Mouse (Mus musculus) megakaryocyte progenitor cell, adult 5-6 weeks (primary cell): ENCODE results near the gene Lrp4. TPM values are rescaled to one million over a fixed set of nuclear protein-coding genes. Genes with fewer than 3 reads are reported as not detected.

Experiments
- ATAC-seq: replicated peaks from 2 replicates; pipeline ENCODE4 v1.8.0; 2016; ENCODE audit warnings: mild to moderate bottlenecking, moderate TSS enrichment, inconsistent platforms; ENCODE audit not compliant: poor library complexity
- total RNA-seq, 2 experiments: library from RNA; stranded (forward) in 1 of 2; stranded (reverse) in 1 of 2; fragments of 157-497, 149-512 nt in 1 of 2; fragments of 200-1000 nt in 1 of 2; gene quantifications; 2 replicates each; pipeline versions ENCODE4 v1.2.3 to v1.2.4; 2015 to 2017

Gene Lrp4
- total RNA-seq (2015) (1.9 TPM in 2 replicates), total RNA-seq (2017) (2.7 and 3.8 TPM in 2 replicates)

DNA sequence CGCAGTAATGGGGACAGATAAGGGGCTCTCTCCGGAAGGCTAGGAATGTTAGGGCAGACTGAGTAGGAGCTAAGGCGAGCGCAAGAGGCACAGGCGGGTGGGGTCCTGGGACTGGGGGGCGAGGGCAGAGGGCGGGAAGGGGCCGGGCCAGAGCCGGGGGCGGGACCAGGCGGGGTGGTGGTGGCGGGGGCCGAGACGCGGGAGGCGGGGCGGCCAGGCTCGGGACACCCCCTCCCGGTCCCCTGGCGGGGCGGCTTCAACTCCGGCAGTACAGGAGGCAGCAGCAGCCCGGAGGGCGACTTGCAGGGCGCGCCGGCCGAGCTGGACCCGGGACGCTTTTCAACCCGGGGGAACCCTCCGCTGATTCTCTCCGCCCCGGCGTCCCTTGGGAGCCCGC is at the start of gene Lrp4:
TSS of gene Lrp4 (plus strand) at position 253 of the 397 bp plus-strand sequence.
- ATAC-seq, result no peak

DNA sequence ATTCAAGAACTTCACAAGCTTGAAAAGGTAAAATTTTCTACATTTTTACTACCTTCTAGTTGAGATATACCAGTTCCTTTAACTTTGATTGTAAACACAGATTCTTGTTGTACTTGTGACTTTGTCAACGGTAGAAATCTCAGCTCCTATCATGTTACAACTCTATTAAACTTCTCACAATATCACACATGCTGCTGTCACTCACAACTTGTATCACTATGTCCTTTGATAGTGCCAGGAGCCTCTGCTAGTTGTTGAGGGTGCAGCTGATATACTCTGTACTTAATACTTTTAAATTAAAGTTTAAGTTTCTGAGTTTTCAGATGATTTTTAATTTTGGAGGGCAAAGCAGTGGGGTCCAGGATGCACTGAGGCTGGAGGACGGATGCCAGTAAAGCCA is 49.3 kb upstream of the Lrp4 start:
- no peak for ATAC-seq

DNA sequence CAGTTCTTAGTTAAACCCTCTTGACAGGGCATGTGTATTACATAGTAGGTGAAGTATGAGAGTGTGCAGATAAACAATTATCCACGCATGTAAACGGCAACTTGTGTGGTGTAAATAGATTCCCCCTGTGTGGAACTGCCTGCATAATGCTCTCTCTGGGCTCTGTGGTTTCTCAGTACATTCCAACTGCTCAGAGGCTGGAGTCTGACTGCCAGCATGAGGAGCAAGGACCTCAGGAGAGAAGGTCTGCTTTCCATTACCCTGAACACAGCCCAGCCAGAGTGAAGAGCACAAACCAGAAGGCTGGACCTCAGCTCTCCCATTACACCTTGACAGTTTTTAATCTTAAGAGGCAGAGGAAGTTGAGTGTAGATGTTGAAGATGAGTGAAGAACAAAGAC is 45.8 kb upstream of the Lrp4 start:
- ATAC-seq, result no peak

DNA sequence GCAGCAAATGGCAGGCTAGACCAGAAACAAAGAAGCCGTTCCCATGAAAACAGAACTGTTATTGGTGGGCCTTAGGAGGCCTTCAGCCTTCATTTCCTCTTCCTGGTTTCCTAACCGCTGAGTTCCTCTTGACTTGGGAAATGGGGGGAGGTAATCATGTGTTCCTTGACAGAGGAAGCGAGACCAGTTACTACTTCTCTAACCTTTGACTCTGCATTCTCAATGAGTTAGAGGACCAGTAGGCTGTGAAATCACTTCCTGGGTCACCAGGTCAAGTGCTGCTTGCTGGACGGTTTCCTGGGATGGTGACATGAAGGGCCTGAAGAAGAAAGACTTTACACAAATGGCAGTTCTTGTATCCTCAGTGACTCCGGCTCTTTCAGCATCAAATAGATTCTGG is 45.0 kb upstream of the Lrp4 start:
- peak; percentile 96 for ATAC-seq

DNA sequence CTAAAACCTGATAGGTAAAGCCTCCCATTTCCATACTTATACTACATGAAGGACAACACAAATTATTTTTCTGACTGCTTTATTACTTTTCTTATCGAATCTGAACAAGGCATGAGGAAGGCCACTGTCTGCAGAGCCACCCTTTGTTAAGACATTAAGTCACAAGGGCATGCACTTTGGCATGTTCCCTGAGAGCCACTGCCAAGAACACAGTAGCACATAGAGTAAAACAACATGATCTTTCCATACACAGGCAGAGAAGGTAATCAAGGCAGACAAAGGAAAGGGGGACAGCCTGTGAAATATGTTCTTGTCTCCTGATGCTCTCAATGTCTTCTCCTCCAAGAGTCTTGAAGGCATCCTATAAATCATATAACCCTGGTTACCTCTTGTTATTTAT is 43.5 kb upstream of the Lrp4 start:
- ATAC-seq, result no peak

DNA sequence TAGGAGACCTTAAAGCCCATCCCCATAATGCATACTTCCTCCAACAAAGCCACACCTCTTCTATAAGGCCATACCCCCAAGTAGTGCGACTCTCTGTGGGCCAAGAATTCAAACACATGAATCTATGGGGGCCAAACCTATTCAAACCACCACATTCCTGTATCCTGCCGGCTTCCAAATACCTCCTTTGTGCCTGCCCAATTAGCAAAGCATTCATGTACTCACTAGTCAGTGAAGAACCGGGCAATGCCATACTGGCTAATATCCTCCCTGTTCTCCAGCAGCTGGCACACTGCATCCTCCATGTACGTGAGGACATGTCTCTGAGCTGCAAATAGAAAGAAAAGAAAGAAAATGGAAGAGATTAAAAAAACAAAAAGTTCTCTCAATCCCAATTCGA is 35.7 kb upstream of the Lrp4 start:
- ATAC-seq, result no peak

DNA sequence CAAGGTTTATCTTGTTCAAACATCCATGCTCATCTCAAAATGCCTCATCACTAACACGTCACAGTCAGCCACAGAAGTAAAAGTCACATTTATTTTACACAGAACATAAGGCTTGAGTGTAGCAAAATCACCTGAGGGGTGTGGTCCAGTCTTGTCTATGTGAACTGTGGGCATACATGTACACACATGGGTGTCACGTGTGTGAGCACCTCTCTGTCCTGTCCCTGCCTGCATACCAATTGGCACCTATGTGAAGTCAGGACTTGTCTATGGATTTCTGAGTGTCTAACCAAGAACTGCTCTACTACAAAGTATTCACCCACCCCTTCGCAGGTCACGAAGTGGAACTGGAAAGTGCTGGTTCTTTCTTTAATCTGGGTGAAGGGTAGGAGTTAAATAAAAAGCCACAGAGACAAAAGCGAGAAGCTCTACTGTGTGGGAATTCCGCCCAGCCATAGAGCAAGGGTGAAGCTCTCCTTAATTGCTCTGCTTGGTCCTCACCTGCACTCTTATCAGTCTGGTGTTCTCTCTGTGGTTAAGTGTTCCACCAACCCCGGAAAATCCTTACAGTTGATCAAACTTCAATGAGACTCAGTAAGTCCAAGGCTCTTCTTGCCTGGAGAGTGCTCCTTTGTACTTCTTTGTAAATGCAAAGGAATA is 33.1 kb upstream of the Lrp4 start:
- no peak for ATAC-seq

DNA sequence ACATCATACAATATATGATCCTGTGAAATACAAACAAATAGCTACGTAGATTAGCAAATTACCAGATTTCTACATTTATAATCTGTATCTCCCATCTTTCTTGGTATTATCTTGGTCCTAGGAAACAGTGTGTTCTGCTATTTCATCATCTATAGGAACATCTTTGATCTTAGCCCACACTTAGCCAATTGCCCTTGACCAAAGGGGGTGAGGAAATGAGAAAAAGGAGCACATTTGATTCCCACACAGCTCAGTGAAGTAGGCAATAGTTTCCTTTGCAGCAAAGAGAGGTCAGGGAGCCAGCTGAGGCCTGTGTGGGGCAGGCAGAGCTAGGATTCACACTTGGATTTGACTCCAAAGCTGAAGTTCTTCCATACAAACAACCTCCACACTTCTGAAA is 31.0 kb upstream of the Lrp4 start:
- ATAC-seq, result no peak

DNA sequence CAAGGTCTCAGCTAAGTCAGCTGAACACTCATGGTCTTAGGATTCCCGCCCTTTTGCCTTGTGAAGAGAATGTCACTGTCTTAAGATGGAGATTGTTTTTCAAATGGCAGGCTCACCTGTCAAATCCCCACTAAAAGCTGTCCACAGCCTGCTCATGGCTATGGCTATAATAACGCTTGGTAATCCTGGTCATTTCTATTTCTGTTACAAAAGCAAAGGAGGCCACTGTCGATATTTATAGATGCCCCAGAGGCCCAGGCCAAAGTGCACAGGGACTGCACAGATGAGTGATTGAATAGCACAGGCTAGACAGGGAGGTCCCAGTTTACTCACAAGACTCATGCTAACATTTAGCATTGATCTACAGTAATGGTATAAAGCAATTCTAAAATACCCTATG is 28.2 kb upstream of the Lrp4 start:
- no peak for ATAC-seq

DNA sequence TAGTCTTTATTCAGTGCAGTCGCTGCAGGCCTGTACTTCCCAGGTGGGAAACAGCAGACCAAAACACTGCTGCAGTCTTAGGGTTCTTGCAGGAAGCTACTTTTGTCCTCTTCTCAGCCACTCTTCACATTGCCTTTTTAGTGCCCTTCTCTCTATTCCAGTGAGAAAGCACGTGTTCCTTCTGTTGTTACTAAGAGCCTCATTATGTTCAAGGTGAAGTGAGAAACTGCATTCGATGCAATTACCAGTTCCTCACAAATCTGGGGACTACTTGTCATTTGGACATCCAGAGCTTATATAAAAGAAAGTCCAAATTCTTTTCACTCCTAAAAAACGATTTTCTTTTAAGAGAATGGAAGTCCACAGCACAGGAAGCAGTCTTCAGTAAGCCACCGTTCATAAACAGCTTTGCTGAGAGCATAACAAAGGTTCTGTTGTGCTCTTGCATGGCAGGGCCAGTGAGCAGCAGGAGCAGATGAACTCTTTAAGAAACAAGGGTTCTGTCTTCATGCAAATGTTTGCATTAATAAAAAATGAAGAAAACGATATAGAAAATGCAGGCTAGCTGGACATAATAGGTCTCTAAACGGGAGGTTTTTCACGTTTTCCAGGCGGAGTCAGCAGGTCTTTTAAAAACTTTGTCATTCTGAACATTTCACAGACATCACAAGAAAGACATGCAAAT is 27.3 kb upstream of the Lrp4 start:
- ATAC-seq, result no peak

DNA sequence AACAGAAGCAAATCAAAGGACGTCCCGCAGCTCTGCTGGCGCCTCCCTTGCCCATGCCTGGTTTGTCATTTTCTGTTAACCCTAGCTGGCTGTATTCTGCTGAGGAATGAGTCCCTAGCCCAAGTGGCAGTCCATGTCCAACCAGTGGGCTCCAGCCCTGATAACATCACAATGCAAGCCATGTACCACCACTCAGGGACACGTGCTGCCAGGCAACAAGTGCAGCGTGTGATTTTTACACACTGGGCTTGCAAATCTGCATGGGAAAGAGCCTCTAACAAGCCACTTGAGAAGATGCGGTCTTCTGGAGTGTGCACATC is 26.8 kb upstream of the Lrp4 start:
- ATAC-seq, result no peak

DNA sequence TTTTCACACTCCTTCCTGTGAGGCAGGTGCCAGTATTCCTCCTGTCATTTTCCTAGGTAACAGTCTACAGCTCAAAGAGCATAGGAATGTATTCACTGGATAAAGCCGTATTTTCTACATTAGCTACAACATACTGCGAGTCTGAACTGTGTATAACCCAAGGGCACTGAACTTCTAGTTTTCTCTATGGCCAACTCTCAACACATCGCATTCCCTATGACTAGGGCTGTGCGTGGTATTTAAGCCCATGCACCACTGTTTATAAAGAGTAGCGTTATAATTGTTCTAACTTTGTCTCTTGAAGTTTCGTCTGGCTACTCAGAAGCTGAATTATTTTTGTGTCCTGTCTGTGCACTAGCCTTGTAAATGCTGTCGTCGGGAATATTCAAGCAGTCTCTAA is 20.6 kb upstream of the Lrp4 start:
- ATAC-seq, result no peak

DNA sequence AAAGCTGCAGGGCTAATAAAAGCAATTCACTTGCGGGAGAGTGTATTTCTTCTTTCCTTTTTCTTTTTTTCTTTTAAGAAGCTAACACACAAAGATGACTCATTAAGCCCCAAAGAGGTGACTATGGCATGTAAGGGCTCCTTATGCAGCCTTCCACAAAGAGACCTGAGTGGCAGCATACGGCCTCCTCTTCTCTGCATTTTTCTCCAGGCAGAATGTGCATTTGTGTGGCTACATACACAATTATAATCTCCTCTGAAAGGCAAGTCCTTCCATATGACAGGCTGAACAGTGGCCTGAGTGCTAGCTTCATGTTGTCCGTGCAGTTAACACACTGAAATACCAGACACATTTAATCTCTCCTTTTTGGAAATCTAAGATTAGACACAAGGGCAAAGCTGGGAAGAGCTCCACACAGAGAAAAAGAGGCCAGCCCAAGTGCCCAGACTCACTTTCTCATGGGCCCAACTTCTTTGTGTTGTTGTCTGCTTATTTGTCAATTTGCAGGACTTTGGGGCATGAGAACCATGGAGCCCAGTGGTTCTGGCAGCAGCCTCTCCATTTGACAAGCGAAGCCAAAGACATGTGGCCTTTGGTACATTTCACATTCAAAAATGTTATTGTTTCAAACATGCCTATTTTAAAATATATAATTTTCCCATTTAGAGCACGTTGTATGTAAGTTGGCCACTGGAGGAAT is 20.0 kb upstream of the Lrp4 start:
- no peak for ATAC-seq

DNA sequence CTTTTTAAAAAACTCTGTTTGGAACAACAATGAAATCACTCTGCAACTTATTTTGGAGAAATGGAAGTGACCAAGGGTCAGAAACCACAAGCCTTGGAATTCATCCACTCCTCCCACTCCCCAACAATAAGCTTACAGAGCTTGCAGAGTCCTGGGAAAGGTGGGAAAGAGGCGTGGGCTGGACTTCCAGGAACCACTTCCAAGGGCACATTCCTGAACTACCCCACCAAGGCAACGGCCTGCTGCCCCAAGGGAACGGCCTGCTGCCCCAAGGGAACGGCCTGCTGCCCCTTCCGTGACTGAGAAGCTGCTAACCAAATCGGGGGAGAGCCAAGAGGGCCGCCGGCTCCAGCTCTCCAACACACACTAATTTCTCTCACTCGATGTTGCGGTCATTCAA is 18.0 kb upstream of the Lrp4 start:
- no peak for ATAC-seq

DNA sequence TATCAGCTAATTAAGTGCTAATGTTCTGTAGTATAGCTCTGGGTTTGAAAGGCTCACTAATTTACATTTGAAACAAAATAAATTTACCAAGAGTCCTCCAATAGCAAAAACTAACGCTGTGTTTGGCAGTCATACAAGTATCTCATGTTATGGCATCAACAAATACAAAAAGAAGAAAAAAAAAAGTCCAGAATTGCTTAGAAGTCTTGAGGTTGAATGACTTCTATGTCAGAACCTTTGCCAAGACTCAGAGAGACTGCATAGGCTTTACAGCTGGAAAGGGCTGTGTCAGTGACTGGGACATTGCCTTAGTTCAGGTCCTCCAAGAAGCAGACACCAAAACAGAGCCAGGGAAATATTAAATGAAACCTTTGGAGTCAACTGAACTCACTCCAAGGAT is 17.4 kb upstream of the Lrp4 start:
- ATAC-seq, result no peak

DNA sequence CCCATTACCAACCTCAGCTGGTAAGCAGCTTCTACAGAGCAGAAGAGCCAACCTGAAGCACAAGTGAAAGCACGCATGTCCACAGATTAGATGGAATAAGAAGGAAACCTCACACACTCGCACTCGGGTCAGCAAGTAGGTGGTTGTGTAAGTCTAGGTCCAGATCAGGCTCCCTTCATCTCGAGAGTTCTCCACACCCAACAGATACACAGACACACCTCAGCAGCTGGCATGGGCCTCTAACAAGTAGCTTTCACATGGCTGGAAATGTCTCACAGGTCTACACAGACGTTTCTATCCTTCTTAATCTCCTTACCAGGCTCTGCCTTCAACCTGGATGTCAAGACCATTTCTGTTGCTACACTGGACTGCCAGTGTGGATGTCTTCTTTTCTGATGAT is 16.6 kb upstream of the Lrp4 start:
- no peak for ATAC-seq

DNA sequence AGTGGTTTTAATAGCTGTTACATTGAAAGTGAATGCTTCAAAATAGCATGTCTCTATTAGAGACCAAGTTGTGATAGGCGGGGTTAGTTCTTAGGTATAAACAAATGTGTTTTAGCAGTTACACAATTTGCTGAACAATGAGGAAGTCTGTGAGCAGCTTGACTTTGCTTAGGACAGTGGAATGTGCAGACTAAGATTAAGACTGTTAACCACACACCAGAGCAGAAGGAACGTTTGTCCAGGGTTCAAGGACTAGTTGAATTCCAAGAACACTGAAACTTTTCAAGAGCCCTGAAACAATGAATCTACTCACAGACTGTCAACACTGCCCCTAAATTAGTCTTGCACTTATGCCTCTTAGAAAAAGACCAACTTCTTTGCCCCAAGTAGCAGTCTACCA is 15.6 kb upstream of the Lrp4 start:
- no peak for ATAC-seq

DNA sequence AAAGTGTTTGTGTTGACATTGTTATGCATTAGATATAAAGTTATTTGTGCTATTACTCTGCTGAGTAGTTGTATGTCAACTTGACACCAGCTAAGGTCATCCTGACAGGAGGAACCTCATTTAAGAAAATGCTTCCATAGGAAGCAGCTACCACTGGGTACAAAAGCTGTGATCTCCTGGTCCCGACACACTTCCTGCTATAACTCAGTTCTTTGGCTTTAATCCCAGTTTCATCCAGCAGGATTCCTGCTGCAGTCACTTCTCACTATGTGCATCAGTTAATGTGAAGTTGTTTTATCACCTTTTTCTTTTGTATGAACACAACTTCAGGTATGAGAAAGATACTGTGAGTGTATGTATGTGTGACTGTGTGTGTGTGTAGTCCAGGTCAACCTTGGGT is 15.1 kb upstream of the Lrp4 start:
- ATAC-seq, result no peak

DNA sequence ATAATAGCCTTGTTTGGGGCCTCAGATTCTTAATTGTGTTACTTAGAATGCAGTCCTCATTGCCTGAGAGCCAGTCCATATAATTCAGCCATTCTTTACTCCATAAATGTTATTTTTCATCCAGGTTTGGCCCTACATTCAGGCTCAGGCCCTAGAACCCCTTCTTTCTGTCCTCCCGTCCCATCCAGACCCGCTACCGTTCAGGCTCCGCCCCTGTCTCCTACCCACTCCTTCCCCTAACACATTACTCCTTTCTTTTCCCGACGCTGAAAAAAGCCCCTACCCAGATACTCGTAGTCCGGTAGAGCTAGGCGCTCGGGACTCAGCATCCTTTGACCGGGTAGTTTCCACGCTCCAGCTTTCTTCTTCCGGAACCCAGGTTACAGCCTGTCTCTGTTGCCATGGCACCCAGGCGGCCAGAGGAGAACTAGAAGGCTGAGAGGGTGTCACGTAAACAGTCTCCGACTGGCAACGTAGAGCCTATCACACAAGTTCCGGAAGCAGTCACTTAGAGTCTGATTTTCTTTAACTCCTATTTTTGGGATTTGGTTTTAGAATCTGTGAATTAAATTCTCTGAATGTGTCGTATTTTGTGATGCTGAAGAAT is 12.9 kb upstream of the Lrp4 start, which contains the start of gene 1110051M20Rik:
TSS of gene 1110051M20Rik (minus strand) at position 419 of the 607 bp plus-strand sequence.
- peak; percentile 100 for ATAC-seq

DNA sequence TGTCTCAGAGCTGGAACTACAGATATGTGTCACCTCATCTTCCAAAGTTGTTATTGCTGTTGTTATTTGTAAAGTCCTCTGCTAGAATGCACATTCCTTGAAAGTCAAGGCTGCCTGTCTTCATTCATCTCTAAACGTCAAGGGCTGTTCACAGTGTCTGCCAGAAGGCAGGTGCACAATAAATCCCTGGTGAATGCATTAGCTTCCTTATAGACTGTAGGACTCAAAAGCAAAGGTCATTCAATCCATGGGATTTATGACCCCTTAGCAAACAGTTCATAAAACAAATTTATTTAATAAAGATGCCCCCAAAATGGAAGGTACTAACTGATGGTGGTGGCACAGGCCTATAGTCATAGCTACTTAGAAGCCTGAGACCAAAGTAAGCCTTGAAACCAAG is 7.6 kb upstream of the Lrp4 start:
- ATAC-seq, result no peak

DNA sequence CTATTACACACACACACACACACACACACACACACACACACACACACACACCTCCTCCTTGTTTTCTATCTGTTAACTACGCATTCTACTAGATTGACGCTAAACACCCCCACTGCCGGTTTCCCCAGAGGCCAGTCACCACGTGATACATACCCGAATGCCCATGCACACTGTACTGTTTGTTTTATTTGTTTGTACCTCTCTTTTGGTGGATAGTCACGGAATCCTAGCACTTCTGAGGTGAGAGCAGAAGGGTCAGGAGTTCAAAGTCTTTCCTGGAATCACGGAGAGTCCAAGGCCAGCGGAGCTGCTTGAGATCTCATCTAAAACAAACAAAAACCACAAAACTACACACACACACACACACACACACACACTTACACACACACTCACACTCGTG is 7.0 kb upstream of the Lrp4 start:
- ATAC-seq, result no peak

DNA sequence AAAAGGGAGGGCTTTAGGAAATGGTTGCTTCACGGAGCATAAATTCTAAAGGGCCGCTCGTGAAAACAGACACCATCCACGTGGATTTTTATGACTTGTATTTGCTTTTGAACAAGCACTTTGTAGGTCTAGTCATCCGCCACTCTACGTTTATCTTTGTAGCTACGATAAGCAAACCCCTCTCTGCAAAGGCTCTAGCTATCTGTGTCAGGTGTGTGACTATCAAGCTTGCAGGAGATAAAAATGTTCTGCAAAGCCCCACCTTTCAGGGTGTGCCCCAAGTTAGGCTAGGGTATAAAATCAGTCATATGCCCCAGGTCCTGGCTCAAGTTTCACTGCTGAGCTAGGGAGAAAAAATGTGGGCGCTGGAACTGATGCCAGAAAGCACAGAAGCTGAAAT is 4.7 kb upstream of the Lrp4 start:
- no peak for ATAC-seq
